Mouse (Mus musculus): ENCODE results near the gene Myh3. TPM values are rescaled to one million over a fixed set of nuclear protein-coding genes. Genes with fewer than 3 reads are reported as not detected.
A peak's percentile ranks its signal among the peaks of the same experiment; 100 is the strongest.

Gene Myh3
- polyA plus RNA-seq, 1 experiment, result not detected

DNA sequence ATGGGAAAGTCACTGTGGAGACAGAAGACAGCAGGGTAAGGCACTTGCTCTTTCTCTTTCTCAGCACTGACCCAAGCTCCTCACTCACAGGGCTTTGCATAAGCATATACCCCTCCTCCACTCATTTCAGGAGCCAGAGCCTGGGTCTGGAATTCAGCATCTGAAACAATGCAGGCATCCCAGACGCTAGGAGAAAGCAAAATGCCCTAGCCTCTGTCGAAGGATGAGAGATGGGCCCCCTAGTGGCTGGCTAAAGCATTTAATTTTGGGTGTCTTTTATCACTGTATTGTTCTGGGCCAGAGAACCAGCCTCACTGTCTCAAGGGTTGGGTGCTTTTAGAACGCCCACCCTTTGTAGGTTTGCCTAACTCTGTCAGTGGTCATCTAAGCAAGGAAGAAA is 2.1 kb downstream of the Myh3 start:
- no peak for TF ChIP-seq POLR2A (IDR thresholded peaks at IDR 0.05; ENCODE audit: borderline replicate concordance, control insufficient read depth, low read depth, low read length)
- peak; percentile 51; the same call in 1 of the 2 replicates for TF ChIP-seq CTCF (IDR thresholded peaks at IDR 0.05; ENCODE audit: control insufficient read depth, insufficient read depth, low read length)

DNA sequence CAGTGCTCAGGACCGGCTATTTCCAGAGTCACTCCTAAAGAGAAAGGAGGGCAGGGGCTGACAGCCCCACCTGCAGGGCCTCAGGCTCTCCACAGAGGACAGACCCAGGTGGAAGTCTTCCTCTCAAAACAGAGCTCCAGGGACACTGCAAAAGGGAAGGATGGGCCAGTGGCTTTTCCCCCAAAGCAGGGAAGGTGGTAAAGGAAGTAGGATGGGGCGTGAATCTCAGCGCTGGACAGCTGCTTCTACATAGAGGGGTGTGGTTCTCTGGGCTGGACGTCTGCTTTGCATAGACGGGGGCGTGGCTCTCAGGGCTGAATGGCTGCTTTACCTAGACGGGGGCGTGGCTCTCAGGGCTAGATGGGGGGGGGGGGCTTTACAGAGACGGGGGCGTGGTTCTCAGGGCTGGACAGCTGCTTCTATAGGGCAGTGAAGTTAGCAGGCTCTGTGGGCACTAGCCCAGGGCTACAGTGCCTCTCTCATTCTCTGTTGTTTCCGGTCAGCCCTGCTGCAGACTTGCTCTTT is 3.1 kb downstream of the Myh3 start:
- Histone ChIP-seq H3K4me1 (ENCODE audit: control insufficient read depth, insufficient read depth, low read length) (no peaks in the 10 kb centered on the region), H3K4me3 (replicated peaks; ENCODE audit: control insufficient read depth, low read depth, low read length) (no peak overlapping the region), H3K27ac (ENCODE audit: control insufficient read depth, insufficient read depth, low read depth, low read length, poor library complexity) (no peak overlapping the region)
- WGBS, result 4% methylated on average over 11 of the region's 11 CpGs
- no peak for TF ChIP-seq POLR2A (IDR thresholded peaks at IDR 0.05; ENCODE audit: borderline replicate concordance, control insufficient read depth, low read depth, low read length)
- no peak for TF ChIP-seq CTCF (IDR thresholded peaks at IDR 0.05; ENCODE audit: control insufficient read depth, insufficient read depth, low read length)

More for the DNA sequence above, 2.1 kb downstream of the Myh3 start:
- WGBS, result 4% methylated on average over 3 of the region's 3 CpGs
- no peak overlapping the region for H3K27ac ChIP-seq (ENCODE audit: control insufficient read depth, insufficient read depth, low read depth, low read length, poor library complexity)
- no peaks in the 10 kb centered on the region for H3K4me1 ChIP-seq (ENCODE audit: control insufficient read depth, insufficient read depth, low read length)
- no peak overlapping the region for H3K4me3 ChIP-seq (replicated peaks; ENCODE audit: control insufficient read depth, low read depth, low read length)

- WGBS, result 67% methylated on average over 7 of the region's 7 CpGs
- no peaks in the 10 kb centered on the region for H3K4me1 ChIP-seq (ENCODE audit: control insufficient read depth, insufficient read depth, low read length)
- TF ChIP-seq CTCF (IDR thresholded peaks at IDR 0.05; ENCODE audit: control insufficient read depth, insufficient read depth, low read length) (no peak), POLR2A (IDR thresholded peaks at IDR 0.05; ENCODE audit: borderline replicate concordance, control insufficient read depth, low read depth, low read length) (no peak)
- H3K27ac ChIP-seq (ENCODE audit: control insufficient read depth, insufficient read depth, low read depth, low read length, poor library complexity), result no peak overlapping the region
- H3K4me3 ChIP-seq (replicated peaks; ENCODE audit: control insufficient read depth, low read depth, low read length), result no peak overlapping the region
These were observed 4.1 kb downstream of the Myh3 start for GRCm38 (mm10) chr11:67082188-67082587.

- H3K4me1 ChIP-seq (ENCODE audit: control insufficient read depth, insufficient read depth, low read length), result no peaks in the 10 kb centered on the region
- H3K4me3 ChIP-seq (replicated peaks; ENCODE audit: control insufficient read depth, low read depth, low read length), result no peak overlapping the region
- 49% methylated on average over 13 of the region's 13 CpGs for WGBS
- no peak overlapping the region for H3K27ac ChIP-seq (ENCODE audit: control insufficient read depth, insufficient read depth, low read depth, low read length, poor library complexity)
- TF ChIP-seq POLR2A (IDR thresholded peaks at IDR 0.05; ENCODE audit: borderline replicate concordance, control insufficient read depth, low read depth, low read length) (no peak), CTCF (IDR thresholded peaks at IDR 0.05; ENCODE audit: control insufficient read depth, insufficient read depth, low read length) (no peak)
These were observed 4.7 kb downstream of the Myh3 start for GRCm38 (mm10) chr11:67082793-67083192.

GRCm38 (mm10) chr11:67083239-67083638 is 5.1 kb downstream of the Myh3 start:
- H3K4me1 ChIP-seq (ENCODE audit: control insufficient read depth, insufficient read depth, low read length), result no peaks in the 10 kb centered on the region
- no peak overlapping the region for H3K27ac ChIP-seq (ENCODE audit: control insufficient read depth, insufficient read depth, low read depth, low read length, poor library complexity)
- no peak overlapping the region for H3K4me3 ChIP-seq (replicated peaks; ENCODE audit: control insufficient read depth, low read depth, low read length)
- TF ChIP-seq CTCF (IDR thresholded peaks at IDR 0.05; ENCODE audit: control insufficient read depth, insufficient read depth, low read length), result no peak
- TF ChIP-seq POLR2A (IDR thresholded peaks at IDR 0.05; ENCODE audit: borderline replicate concordance, control insufficient read depth, low read depth, low read length), result no peak
- WGBS, result 57% methylated on average over 6 of the region's 6 CpGs

DNA sequence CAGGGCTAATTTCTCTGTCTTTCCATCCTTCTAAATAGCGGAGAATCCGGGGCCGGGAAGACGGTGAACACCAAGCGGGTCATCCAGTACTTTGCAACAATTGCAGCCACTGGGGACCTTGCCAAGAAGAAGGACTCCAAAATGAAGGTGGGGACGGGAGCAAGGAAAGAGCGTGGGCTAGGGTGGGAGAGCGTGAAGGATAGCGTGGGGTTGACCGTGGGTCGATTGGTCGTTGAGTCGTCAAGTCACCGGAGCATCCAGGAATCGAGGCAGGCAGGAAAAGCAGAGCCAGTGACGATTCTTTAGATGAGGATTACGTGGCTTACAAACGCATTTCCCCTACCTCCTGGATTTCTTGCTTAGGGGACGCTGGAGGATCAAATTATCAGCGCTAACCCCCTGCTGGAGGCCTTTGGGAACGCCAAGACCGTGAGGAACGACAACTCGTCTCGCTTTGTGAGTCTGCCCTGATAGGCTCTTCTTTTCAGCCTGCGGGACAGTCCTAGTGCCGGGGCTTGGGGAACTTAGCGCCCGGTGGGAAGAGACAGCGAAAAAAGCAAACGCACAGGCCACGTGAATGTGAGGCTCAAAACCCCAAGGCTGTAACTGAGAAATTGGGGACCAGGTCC is 5.7 kb downstream of the Myh3 start:
- 49% methylated on average over 32 of the region's 32 CpGs for WGBS
- H3K4me1 ChIP-seq (ENCODE audit: control insufficient read depth, insufficient read depth, low read length), result no peaks in the 10 kb centered on the region

GRCm38 (mm10) chr11:67085489-67085888 is 7.4 kb downstream of the Myh3 start:
- Histone ChIP-seq H3K27ac (ENCODE audit: control insufficient read depth, insufficient read depth, low read depth, low read length, poor library complexity) (no peak overlapping the region), H3K4me1 (ENCODE audit: control insufficient read depth, insufficient read depth, low read length) (no peaks in the 10 kb centered on the region), H3K4me3 (replicated peaks; ENCODE audit: control insufficient read depth, low read depth, low read length) (no peak overlapping the region)
- peak; percentile 46 for TF ChIP-seq CTCF (IDR thresholded peaks at IDR 0.05; ENCODE audit: control insufficient read depth, insufficient read depth, low read length)
- no peak for TF ChIP-seq POLR2A (IDR thresholded peaks at IDR 0.05; ENCODE audit: borderline replicate concordance, control insufficient read depth, low read depth, low read length)
- WGBS, result 2% methylated on average over 6 of the region's 6 CpGs

More for the DNA sequence above, 5.7 kb downstream of the Myh3 start:
- Histone ChIP-seq H3K27ac (ENCODE audit: control insufficient read depth, insufficient read depth, low read depth, low read length, poor library complexity) (no peak overlapping the region), H3K4me3 (replicated peaks; ENCODE audit: control insufficient read depth, low read depth, low read length) (no peak overlapping the region)
- TF ChIP-seq CTCF (IDR thresholded peaks at IDR 0.05; ENCODE audit: control insufficient read depth, insufficient read depth, low read length) (no peak), POLR2A (IDR thresholded peaks at IDR 0.05; ENCODE audit: borderline replicate concordance, control insufficient read depth, low read depth, low read length) (no peak)

DNA sequence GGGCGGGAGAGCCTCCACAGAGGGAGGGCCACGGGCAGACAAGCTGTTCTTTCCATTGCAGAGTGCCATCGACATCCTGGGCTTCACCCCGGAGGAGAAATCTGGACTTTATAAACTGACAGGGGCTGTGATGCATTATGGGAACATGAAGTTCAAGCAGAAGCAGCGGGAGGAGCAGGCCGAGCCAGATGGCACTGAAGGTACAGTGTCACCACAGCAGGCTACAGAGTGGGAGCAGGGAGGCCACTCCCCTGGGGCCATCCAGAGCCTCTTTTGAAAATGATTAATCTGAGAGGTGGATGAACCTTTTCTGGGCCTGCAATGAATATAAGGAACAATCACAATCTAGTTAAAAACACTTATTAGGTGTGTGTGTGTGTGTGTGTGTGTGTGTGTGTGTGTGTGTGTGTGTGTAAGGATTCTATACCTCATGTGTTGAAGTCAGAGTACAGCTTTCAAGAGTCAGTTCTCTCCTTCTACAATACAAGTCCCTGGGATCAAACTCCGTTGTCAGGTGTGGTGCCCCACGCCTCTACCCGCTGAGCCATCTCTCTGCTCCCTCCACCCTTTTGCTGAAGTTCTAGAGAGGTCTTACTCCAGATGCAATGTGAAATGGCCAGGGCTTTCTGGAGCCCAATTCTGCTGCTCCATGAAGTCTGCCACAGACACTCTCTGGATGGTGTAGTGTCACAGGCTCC is 8.5 kb downstream of the Myh3 start:
- Histone ChIP-seq H3K4me3 (replicated peaks; ENCODE audit: control insufficient read depth, low read depth, low read length) (no peak overlapping the region), H3K4me1 (ENCODE audit: control insufficient read depth, insufficient read depth, low read length) (no peaks in the 10 kb centered on the region), H3K27ac (ENCODE audit: control insufficient read depth, insufficient read depth, low read depth, low read length, poor library complexity) (no peak overlapping the region)
- TF ChIP-seq POLR2A (IDR thresholded peaks at IDR 0.05; ENCODE audit: borderline replicate concordance, control insufficient read depth, low read depth, low read length), result no peak
- TF ChIP-seq CTCF (IDR thresholded peaks at IDR 0.05; ENCODE audit: control insufficient read depth, insufficient read depth, low read length), result no peak
- 62% methylated on average over 9 of the region's 9 CpGs for WGBS
